Mouse (Mus musculus) regulatory T cell (primary cell): ENCODE measurements around the gene Ankrd28.

Source experiments
- in situ Hi-C: fragments of 300-600 bp; cut with MboI, MseI; formaldehyde crosslinking; loops from one replicate; pipeline ENCODE4 v1.15.1; 2025; ENCODE audit warnings: high pct_unique_total_duplicates

The Ankrd28 gene

GRCm38 (mm10) chr14:31651206-31651605, 179.2 kb downstream of the Ankrd28 start:
- in situ Hi-C loops: no loop called here

GRCm38 (mm10) chr14:31650347-31650746, 180.1 kb downstream of the Ankrd28 start:
- in situ Hi-C loops: no loop called here
